Mouse (Mus musculus) embryonic fibroblast, embryonic 13.5 days (primary cell): ENCODE measurements around the gene Adnp. TPM values are rescaled to one million over a fixed set of nuclear protein-coding genes. Genes with fewer than 3 reads are reported as not detected.
A peak's percentile ranks its signal among the peaks of the same experiment; 100 is the strongest.

ENCODE experiments used
- H3K27ac ChIP-seq: 2 replicates; pipeline ENCODE4 v1.5.1; 2012; ENCODE audit warnings: low read length, control low read depth, inconsistent platforms; ENCODE audit not compliant: insufficient read depth
- H3K4me1 ChIP-seq: 2 replicates; pipeline ENCODE4 v1.6.1; 2011; ENCODE audit warnings: low read length; ENCODE audit not compliant: control insufficient read depth, insufficient read depth
- H3K4me3 ChIP-seq: 2 replicates; pipeline ENCODE4 v1.5.1; 2011; ENCODE audit warnings: mild to moderate bottlenecking, control low read depth, low read length; ENCODE audit not compliant: insufficient read depth
- CTCF ChIP-seq: IDR thresholded peaks from 2 replicates; pipeline ENCODE4 v1.5.1; 2011; ENCODE audit warnings: mild to moderate bottlenecking, control low read depth, low read length, moderate library complexity, borderline replicate concordance; ENCODE audit not compliant: insufficient read depth
- POLR2A ChIP-seq: IDR thresholded peaks from 2 replicates; pipeline ENCODE4 v1.6.1; 2011; ENCODE audit warnings: low read depth, mild to moderate bottlenecking, control low read depth, low read length, moderate library complexity
- polyA plus RNA-seq: library from polyadenylated mRNA; stranded (reverse); fragments of >200 nt; gene quantifications from 2 replicates; pipeline ENCODE4 v1.2.4, GENCODE M21; 2011; ENCODE audit warnings: low read depth; ENCODE audit not compliant: missing spikeins, insufficient read length

The Adnp gene
- polyA plus RNA-seq, result 50.8 and 80.9 TPM in 2 replicates

GRCm38 (mm10) chr2:168206725-168207644 is at the start of gene Adnp:
Gene Adnp (minus strand): TSS chr2:168207112.
- TF ChIP-seq CTCF, result peak; percentile 73
- TF ChIP-seq POLR2A, result peak; percentile 73
- Histone ChIP-seq H3K4me1 (no peaks in the 10 kb centered on the region; the same call in 1 of the 2 replicates), H3K4me3 (peak within 1 kb of the TSS; percentile 98), H3K27ac (peak within 1 kb of the TSS; percentile 80)

- no peak overlapping the region for H3K27ac ChIP-seq
- H3K4me1 ChIP-seq, result no peaks in the 10 kb centered on the region
- TF ChIP-seq CTCF (no peak), POLR2A (no peak)
- no peak overlapping the region for H3K4me3 ChIP-seq
Observed at GRCm38 (mm10) chr2:168256506-168256905, 49.6 kb upstream of the Adnp start.

DNA sequence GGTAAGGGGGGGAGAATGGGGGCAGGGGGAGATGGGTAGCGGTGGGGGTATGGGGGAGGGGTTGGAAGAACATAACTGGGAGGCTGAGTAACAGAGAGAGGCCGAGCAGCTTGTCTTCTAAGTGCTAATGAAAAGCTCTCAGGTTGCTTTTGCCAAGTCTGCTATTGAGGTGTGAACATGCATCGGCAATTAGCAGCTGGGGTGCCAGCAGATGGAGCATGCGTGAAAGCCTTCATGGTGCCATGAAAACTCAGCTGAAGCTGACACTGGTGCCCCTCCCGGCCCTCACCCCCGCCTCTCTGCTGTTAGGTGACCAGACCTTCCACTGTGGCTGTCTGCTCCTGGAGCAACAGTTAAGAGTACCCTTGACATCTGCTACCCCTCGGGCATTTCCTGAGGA is 46.9 kb upstream of the Adnp start:
- no peaks in the 10 kb centered on the region for H3K4me1 ChIP-seq
- TF ChIP-seq CTCF (no peak), POLR2A (no peak)
- no peak overlapping the region for H3K4me3 ChIP-seq
- no peak overlapping the region for H3K27ac ChIP-seq

DNA sequence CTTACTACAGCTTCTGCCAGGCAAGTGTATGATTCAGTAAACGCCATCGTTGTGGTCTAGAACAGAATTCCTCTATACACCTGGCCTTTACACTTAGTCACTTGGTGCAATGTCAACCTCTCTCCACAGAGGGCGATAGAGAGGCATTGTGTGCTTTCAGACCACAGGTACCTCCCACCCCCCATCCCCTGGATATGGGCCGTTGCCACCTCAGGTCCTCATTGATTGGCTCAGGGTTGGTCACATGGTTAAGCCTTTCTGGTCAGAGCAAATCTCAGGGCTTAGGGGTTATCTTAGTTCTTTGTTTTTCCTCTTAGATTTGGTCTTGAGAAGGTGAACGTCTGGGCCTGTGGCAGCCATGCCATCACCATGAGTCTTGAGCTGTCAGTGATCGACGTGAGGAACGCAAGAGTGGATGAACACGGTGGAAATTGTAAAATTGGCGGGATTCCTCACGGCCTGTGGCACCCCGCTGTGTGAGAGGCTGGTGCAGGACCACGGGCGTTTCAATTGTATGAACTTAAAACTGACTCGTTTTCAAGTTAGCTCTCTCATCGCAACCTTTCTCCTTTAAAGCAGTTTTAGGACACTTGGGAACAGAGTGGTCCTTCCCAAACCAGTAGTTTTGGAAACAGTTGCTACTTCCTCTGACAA is 45.9 kb upstream of the Adnp start:
- Histone ChIP-seq H3K4me3 (no peak overlapping the region), H3K4me1 (no peaks in the 10 kb centered on the region), H3K27ac (no peak overlapping the region)
- TF ChIP-seq POLR2A (no peak), CTCF (peak; percentile 28; the same call in 1 of the 2 replicates)

DNA sequence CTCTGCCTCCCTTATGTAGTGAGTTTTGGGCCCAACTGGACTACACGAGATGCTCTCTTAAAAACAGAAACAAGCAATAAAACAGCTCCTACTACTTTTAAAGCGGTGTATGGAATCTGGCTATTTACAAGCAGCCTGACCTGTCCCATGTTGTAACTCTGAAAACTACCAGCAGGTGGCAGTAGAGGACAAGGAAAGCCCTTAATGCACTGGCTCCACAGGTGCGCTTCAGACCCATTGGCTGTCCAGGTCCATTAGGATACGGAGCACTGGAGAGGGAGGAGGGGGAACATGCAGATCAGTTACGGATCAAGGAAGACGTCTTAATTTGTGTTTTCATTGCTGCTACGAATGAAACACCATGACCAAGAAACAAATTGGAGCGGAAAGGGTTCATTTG is 43.4 kb upstream of the Adnp start:
- no peak overlapping the region for H3K4me3 ChIP-seq
- no peaks in the 10 kb centered on the region for H3K4me1 ChIP-seq
- TF ChIP-seq CTCF, result peak; percentile 80
- TF ChIP-seq POLR2A, result no peak
- H3K27ac ChIP-seq, result no peak overlapping the region

DNA sequence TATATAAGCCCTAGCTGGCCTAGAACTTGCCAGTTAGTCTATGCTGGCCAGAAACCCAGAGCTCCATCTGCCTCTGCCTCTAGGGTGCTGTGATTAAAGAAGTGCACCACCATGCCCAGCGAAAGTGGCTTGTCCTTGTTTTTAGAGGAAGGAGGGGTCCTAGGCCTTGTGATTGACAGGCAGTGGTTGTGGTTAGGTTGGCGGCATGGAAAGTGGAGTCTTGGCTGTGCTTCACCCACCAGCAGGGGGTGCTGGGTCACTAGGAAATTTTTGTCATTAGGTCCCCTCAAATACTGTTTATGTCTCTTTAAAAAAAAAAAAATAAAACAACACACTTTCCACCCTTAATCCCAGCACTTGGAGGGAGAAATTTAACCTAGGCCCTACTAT is 41.9 kb upstream of the Adnp start:
- H3K27ac ChIP-seq, result no peak overlapping the region
- H3K4me3 ChIP-seq, result no peak overlapping the region
- TF ChIP-seq POLR2A (no peak), CTCF (no peak)
- H3K4me1 ChIP-seq, result no peaks in the 10 kb centered on the region

DNA sequence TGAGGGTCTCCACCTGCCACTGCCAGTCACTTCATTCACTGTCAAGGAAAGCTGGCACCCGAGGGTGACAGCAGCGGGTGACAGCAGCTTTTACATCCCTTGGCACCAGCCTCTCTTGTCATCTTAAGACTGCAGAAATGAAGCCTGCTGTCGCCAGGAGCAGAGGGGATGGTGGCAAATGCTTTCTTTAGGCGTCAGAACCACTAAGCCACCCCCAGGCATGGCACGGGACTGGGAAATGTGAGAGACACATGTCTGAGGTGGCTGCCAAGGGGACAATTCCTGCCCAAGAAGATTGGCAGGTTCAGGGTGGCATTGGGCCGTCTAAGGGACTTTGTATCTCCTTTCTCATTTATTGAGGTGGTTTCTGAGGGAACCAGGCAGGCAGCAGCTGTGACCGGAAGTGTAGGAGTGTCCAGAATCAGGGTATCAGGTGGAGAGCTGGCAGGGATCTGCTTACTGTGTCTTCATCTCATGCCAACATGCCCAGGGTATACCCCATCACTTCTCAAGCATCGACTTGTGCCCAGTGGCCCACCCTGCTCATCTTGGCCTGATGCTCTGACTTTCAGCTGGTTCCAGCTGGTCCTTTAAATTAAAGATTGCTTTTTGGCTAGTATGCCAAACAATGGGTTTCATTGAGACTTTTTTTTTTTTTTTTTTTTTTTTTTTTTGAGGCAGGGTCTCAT is 41.4 kb upstream of the Adnp start:
- H3K4me1 ChIP-seq, result no peaks in the 10 kb centered on the region
- no peak overlapping the region for H3K27ac ChIP-seq
- H3K4me3 ChIP-seq, result no peak overlapping the region
- TF ChIP-seq CTCF, result no peak
- no peak for TF ChIP-seq POLR2A

DNA sequence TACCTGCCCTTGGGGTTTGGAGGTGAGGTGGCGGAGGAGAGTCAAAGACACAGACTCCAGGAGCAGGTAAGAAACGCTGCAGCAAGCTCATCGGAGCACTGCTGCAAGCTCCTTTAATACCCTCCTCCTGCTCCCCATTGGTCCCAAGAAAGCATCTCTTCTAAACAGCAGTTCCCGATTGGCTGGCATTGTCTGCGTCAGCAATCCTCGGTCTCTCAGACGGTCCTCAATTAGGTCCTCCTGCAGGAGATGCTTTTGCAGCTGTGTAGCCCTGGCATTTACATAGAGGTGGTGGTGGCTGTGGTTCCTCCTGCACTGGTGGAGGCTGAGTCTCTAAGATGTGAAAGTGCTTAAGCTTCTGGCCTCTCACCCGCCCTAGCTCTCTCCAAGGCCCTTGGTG is 38.7 kb upstream of the Adnp start:
- H3K4me1 ChIP-seq, result no peaks in the 10 kb centered on the region
- H3K4me3 ChIP-seq, result no peak overlapping the region
- H3K27ac ChIP-seq, result no peak overlapping the region
- TF ChIP-seq POLR2A (no peak), CTCF (no peak)

DNA sequence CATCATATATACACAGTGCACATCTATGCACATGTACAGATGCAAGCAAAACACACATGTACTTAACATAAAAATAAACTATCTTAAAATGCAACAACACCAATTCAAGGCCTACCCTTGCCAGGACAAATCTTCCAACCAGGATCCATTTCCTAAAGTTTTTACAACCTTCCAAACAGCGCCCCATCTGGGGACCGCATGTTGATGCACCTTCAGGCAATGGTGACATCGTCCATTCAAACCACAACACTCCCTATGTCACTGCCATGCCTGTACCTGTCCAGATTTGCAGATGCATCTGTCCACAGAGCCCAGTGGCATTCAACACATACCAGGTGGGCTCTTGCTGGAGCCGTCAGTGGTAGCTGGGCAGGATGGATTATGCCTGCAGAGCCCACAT is 36.4 kb upstream of the Adnp start:
- no peak overlapping the region for H3K4me3 ChIP-seq
- no peak for TF ChIP-seq POLR2A
- TF ChIP-seq CTCF, result no peak
- H3K4me1 ChIP-seq, result no peaks in the 10 kb centered on the region
- H3K27ac ChIP-seq, result no peak overlapping the region
